Mouse (Mus musculus) right cerebral cortex, postnatal 10 days (tissue): ENCODE measurements around the gene Wdr41.

Source experiments
- DNase-seq, 2 experiments: peaks; one replicate each; pipeline ENCODE4 v3.0.0; 2021; ENCODE audit warnings: low spot score in 2 of 2

Gene Wdr41

DNA sequence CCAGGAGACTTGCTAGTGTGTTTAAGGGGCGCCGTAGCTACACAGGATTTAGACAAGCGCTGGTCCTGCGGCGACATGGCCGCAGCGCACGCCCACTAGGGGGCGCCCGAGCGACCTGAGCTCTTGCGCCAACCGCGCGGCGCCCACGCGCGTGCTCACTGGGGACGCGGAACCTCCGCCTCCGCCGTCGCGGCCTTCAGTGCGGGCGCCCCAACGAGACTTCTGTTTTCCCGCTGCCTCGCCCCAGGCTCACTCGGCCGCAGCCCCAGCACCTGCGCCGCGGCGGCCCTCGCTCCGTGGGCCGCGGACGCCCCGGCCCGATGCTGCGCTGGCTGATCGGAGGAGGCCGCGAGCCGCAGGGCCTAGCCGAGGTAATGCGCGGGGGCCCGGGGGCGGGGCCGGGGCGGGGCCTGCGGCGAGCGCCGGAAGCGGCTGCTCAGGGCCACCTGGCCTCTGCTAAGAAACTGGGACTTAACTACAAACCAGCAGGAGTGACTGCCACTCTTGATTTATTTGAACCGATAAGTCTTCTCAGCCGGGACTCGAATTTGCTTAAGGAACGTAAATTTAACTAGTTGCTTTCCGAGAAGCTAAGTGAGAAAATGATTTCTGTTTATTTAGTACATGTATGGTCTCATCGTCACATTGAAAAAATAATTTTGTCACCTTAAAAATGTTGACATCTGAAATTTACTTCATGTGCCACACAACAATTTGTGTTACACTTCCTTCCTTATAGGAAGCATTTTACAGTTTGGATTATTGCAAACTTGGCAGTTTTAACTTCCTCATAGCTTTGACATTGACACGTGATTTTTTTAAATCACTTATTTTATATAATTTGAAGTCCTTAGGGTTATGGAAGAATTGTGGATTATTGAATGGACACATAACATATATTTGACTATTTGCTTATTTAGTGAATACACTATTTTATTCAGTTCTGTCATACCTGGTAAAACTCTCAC is at the start of gene Wdr41:
TSS of gene Wdr41 (plus strand) at position 126 of the 968 bp plus-strand sequence.
- DNase-seq, result peak; percentile 93 to 94

DNA sequence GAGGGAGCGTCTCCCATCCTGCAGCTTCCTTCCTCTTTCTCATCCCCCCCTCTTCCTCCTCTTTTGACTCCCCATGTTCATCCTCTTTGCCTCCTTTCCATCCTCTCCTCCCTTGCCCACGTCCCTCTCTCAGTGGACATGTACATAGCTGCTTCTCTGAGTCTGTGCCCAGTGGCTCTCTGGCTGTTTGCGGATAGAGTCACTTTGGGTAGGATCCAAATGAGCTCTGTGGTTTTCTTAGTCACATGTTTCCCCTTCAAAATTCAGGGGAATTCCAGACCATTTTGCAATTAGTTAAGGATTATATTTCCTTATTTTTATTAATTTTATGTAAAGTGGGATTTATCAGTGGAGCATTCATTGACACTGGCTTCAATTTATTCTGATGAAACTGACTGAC is 48.1 kb upstream of the Wdr41 start:
- DNase-seq, result no peak

DNA sequence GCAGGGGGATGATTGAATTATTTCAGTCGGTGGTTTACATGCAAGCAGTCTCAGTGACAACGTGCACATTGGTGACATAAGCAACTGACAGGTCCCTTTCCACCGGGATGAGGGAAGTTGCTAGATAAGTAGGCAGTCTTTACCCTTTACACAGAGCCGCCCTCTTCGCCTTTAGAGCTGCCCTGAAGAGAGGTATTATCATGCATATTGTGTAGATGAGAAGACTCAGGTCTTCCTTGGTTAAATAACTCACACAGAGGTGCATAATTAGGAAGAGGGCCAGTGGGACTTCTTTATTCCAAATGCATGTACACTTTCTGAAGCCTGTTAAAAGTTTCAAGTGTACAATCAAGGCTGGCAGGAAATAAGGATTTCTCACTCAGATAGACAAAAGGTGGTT is 37.7 kb upstream of the Wdr41 start:
- no peak for DNase-seq

DNA sequence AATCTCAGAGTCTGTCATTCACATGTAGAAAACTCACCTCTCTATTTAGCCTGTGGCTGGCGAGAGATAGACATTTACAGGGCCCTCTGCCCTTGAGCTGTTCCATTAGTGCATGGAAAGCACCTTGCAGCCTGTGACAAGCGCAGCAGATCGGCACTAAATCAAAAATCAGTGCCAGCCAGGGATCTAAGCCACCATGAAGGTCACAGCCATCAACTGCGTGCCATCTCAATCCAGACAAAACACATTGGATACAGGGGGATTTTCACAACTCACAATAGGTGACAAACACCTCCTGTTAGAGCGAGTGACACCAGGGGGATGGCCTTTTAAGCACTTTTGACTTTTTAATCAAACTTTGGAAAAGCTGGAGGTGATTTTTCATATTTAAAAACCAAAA is 36.0 kb upstream of the Wdr41 start:
- DNase-seq, result no peak

DNA sequence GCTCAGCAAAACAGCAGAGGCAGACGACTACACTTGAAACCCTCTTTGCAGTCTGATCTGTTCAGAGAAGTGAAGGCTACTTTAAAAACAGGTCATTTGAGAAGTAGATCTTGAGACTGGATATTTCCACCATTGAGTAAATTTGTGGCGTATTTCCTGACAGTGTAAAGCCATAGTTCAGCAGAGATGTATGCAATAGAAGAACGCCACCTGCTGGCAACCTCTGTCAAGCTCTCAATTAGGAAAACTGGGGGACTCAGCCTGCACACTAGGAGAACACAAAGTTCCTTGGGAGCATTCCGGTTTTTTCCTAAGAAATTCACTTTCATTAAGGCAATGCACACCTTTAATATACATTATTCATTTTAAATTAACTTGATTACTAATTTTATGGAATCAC is 34.9 kb upstream of the Wdr41 start:
- DNase-seq, result peak; percentile 66 to 78

DNA sequence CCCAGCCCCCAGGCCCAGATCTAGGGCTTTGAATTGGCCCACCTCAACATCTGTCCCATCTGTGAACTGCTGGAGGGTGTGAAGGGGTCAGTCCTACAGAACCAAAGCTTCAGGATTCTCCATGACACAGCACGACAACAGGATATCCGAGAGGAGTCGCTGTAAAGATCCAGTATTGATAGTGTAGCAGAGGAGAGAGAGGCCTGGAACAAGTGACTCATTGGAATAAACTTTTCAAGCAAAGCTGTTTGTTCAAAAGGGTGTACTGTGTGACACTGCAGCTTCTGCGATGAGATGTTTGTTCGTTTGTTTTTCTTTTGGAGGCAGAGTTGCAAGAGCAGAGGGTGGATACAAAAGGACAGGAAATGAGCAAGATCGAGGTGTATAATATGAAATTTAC is 20.2 kb upstream of the Wdr41 start:
- no peak for DNase-seq

DNA sequence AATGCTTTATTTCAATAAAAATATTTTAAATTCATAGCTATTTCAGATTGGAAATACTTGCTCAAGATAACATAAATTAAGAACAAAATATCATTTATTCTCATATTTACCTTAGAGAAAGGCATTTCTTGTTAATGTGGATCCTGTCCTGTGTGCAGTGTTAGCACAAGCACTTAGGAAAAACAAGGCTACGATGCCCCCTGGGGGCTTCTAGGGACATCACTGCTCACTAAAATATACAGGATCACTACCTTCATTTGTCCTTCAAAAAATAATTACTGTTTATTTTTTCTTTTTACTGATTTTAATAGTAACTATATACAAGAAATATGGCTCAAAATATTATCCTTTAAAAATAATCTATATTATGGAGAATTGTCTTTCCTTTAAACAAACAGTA is 18.2 kb upstream of the Wdr41 start:
- peak in 1 of 2 experiments; percentile 46 for DNase-seq

DNA sequence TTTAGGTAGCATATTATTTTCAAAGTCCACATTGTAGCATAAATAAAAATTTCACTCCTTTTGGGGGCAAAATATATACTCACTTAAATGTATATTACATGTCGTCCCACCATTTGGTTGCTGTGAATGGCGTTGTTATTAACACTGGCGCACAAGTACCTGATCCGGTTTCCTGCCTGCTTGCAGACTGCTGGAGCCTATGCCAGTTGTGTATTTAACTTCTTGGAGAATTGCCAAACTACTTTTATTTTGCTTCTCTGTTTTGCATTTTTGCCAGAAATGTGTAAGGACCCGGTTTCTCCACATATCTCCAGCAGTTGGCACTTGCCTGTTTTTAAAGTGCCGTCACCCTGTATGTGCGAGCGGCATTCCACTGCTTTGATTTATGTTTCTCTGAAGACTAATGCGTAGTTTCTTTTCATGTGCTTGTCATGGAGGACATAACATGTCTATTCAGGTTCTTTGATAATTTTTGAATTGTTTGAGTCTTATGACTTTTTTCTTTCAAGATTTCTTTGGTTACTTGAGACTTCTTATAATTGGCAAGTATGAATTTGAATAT is 6.1 kb upstream of the Wdr41 start:
- DNase-seq, result no peak

DNA sequence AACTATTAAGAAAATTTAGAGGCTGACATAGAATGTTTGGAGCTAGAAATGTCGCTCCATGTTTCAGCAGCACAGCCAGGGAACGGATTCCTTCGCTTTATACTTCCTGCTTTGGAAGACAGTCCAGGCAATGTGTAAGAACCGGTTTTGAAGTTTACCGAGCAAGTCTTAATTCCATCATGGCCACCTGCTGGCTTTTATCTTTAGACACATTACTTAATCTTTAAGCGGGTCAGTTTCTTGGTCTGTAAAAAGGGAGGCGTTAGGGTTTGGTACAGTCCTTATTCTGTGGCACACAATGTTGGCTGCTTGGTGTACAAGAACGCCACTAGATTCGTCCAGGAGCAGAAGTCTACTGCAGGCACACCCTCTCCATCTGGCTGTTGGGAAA is 321 bp upstream of the Wdr41 start:
- DNase-seq, result no peak

DNA sequence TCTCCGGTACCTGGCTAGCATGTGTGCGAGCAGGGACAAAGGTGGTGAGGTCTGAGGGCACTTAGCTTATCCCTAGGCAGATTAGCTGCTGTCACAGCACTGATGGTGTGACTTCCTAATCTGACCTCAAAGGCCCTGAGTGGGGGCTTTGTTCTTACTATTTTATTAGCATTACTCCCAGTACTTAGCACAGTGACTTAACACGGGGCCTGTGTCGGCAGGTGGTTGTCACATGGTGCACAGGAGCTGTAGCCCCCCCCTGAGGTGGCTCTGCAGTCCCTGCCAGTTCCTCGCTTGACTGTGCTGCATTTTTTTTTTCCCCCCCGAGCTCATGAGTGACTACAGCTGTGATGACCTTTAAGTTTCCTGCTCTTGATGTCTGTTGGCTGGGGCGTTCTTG is 2.9 kb downstream of the Wdr41 start:
- no peak for DNase-seq

DNA sequence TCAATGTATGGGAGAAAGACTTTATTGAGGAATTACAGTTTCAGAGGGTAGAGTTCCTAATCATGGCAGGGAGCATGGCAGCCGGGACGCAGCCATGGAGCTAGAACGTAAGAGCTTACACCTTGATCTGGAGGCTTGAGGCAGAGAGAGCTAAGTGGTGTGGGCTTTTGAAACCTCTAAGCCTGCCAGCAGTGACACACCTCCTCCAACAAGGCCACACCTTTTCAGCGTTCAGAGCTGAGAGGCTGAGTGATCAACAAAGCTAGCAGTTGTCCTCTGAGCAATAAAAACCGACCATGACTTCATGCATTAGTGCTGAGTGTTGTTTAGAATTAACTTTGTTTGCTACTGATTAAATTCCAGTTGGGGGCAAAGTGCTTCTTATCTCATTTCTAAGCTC is 14.4 kb downstream of the Wdr41 start:
- DNase-seq, result no peak

DNA sequence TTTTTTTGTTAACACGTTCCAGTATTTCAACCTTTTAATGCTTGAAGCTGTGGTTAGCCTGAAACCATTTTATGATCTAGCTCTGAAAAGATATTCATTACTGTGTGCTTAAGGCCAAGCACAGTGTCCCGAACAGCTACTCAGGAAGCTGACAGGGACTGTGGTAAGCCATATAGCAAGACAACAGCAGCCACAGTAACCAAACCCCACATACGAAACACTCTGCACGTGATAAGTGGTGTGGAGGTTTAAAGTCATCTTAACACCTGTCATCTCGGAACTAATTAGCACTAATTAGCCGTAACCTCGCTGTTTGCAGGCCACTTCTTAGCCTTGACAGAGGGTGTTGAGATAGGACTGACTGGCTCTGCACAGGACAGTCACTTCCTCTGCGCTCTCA is 31.1 kb downstream of the Wdr41 start:
- no peak for DNase-seq

DNA sequence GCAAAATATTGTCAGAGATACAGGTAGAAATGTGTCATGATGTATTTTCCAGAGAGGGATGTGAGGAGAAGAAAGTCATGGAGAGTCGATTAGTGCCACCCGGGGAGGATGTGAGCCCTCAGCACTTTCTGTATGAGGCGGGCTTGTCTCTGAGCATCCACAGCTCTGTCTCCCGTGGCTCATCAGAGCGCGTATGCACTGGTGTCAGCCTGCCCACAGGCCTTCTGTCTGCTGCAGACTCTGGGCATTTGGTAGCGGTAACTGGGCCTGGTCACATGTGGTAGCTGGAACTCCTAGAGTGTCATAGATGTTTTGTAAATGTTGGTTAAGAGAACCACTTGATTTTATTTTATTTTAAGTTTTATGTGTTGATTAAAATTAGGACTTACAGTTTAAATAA is 33.1 kb downstream of the Wdr41 start:
- DNase-seq, result no peak

DNA sequence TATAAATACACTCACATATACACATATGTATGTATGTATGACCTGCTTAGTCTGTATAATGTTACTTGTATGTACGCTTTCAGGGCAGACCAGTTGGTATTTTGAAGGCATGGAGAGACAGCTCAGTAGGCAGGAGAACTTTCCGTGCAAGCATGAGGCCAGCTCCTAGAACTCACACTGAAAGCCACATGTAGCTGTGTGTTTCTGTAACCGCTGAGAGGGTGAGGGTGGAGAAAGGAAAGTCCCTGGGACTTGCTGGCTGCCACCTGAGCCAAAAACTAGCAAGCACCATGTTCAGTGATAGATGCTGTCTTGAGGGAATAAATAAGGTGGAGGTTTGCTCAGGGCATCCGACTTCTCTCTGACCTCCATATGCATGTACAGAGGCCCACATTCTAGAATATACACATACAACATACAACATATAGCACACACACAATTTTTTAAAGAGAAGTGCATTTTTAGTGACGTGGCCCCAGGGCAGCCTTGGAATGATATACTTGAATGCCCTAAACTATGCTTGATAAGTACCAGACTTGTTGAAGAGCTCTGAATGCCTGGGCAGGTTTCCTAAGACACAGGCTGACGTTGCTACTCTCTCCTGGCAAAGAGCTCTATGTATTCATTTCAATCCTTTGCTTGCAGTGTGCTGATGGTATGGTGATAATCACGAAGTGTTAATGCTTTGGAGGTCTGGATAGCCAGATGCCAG is 35.6 kb downstream of the Wdr41 start:
- no peak for DNase-seq

DNA sequence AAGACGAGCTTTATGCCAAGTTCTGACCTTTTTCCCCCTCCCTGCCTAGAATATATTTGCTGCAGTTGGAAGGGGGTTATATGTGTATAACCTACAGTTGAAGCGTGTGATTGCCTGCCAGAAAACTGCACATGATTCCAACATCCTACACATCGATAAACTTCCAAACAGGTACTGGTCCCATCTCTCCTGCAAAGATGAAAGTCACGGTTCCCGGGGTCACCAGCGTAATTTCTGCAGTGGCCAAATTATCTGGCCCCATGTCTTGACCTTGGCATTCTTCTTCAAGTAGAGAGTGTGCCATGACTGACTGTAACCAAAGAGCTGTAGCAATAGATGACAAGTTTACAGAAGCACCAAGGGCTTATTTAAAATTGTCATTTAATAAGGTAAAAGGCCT is 41.1 kb downstream of the Wdr41 start:
- no peak for DNase-seq

DNA sequence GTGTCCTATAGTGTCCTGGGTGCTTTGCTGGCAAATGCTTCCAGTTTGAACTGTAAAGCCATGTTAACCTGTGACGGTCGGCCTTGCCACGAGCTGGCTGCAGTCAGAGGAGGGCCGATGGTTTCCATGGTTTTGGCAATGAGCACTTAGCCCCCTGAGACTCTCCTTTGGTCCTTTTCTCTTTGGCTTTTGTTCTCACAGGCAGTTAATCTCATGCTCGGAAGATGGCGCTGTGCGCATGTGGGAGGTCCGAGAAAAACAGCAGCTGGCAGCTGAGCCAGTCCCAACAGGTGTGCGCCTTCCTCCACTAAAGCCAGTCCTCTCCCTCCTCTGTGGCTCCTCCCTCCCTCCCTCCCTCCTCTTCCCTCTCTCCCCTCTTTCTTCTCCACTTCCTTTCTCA is 41.8 kb downstream of the Wdr41 start:
- DNase-seq, result peak; percentile 87 to 88

DNA sequence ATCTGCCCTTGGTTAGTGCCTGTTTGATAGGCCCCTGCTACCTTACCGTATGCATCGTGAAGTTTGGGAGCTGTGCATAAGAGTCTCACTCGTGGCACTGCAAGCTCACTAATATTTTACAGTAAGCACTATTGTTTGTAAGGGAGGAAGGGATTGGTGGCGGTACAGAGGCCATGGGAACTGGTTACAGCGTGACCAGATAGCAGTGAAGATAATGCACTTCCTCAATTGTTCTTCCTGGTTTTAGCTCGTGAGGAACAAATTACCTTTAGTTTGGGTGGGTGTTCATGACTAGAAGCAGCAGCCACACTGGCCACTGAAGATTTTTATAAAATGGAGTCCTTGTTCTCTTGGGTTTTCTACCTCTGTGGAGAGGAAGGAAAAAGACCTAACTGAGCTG is 43.2 kb downstream of the Wdr41 start:
- no peak for DNase-seq

DNA sequence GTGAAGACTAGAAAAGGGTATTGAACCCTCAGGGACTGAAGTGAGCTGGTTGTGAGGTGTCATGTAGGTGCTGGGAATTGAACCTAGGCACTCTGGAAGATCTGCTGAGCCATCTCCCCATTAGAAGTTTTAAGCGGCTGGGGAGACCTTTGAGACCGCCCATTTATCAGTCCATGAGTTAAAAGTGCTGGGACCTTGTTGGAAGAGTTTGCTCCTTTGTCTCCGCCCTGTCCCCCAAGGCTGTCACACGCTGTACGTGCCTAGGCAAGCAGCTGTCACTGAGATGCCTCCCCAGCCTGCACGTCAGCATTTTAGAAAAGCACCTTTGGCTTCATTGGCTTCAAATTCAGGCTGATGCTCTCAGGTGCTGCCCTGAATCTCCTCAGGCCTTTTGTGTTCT is 44.1 kb downstream of the Wdr41 start:
- DNase-seq, result no peak

DNA sequence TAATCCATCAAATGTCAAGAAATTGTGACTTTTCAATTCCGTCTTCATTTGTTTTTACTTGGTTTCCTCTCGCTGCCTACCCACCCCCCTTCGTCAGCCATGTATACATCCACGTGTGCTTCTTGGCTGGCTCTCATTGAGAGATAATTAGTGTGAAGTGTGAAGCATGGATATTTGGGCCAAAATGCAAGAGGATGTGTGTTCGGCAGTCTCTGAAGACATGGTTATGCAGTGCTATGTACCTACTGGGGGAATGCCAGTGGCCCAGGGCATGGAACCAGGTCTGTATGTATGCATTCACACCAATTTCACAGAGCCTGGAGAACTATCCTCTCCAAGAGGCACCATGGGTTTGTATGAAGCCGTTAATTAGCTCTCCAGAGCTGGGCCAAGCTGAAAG is 54.7 kb downstream of the Wdr41 start:
- DNase-seq, result no peak

DNA sequence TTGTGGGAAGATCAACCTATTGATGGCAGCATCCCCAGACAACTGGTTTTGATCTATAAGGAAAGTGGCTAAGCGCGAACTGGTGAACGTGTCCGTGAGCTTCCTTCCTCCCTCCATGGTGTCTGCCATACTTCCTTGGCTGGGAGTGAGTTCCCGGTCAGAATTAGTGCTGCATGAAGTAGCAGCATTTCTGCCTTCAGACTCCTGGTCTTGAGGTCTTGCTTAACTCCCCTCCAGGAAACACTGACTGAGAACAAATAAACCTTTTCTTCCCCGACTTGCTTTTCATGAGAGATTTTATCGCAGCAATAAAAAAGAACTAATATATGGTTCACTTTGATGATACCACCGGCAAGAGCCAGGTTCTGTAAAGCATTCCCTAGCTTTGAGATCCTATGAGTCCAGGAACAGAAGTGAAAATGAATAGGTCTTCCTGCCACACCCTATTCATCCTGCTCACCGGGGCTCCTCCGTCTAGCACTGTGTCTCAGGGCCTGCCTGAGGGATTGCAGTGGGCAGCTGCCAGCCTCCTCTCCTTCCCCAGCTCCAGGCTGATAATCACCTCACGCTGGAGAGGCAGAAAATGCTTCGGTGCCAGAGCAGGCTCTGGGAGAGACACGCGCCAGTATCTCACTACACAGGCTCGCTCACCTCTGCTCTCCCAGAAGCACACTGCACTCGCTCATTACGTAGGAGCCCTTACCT is 56.1 kb downstream of the Wdr41 start:
- peak in 1 of 2 experiments; percentile 21 for DNase-seq

DNA sequence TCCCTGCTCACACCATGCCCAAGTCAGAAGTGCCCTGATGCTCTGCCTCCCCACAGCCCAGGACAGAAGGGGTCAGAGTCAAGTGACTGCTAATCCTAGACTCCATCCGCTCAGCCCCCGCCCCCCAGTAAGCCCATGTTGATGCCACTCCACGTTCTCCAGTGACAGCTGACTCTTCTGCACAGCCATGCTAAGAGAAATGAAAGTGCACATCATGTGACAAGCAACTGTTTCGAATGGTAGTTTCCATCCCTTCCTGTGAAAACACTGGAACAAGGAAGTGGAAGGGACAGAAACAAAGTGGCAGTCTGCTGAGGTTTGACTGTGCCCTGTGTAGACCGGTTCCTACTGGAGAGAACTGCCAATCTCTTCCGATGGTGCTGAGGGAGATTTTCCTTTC is 56.8 kb downstream of the Wdr41 start:
- DNase-seq, result peak in 1 of 2 experiments; percentile 23

DNA sequence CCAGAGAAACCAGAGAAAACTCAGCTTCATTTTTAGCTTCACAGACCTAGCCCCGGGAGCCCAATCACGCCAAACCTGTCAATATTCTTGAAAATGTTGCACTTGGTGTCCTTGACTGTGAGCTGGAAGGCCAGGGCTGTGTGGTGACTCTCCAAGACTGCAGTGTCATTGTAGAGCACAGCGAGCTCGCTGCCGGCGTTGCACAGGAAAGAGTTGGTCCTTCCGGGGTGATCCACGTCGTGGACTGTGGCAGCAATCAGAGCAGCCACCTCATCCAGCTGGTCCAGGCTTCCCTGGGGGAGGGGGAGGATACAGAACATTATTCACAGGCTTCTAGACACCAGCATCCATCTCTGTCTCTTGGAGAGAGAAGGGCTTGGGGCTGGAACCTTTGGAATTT is 58.0 kb downstream of the Wdr41 start:
- no peak for DNase-seq
